Mouse (Mus musculus) neural tube, embryonic 15.5 days (tissue): ENCODE results near the gene Rbfox3. TPM values are rescaled to one million over a fixed set of nuclear protein-coding genes. Genes with fewer than 3 reads are reported as not detected.

ENCODE experiments used
- ATAC-seq: fragments of 200-750 bp; cut with Nextera tagmentation; 2 replicates; pipeline ENCODE4 v1.8.0; 2017; ENCODE audit warnings: mild to moderate bottlenecking, moderate TSS enrichment, moderate library complexity; ENCODE audit not compliant: low FRiP score
- H3K27ac ChIP-seq: fragments of 300-500 bp; sonication (generic); replicated peaks from 2 replicates; pipeline ENCODE4 v1.5.1; 2015; ENCODE audit warnings: mild to moderate bottlenecking, inconsistent platforms
- H3K27me3 ChIP-seq: fragments of 300-500 bp; sonication (generic); replicated peaks from 2 replicates; pipeline ENCODE4 v1.6.1; 2015; ENCODE audit warnings: inconsistent platforms
- H3K36me3 ChIP-seq: fragments of 300-500 bp; sonication (generic); 2 replicates; pipeline ENCODE4 v1.6.1; 2015; ENCODE audit warnings: inconsistent platforms
- H3K4me1 ChIP-seq: fragments of 300-500 bp; sonication (generic); 2 replicates; pipeline ENCODE4 v1.6.1; 2015; ENCODE audit warnings: inconsistent platforms
- H3K4me2 ChIP-seq: fragments of 300-500 bp; sonication (generic); 2 replicates; pipeline ENCODE4 v1.6.1; 2015; ENCODE audit warnings: inconsistent platforms, mild to moderate bottlenecking, moderate library complexity
- H3K4me3 ChIP-seq: fragments of 300-500 bp; sonication (generic); replicated peaks from 2 replicates; pipeline ENCODE4 v1.5.1; 2015; ENCODE audit warnings: mild to moderate bottlenecking, inconsistent platforms
- H3K9ac ChIP-seq: fragments of 300-500 bp; sonication (generic); replicated peaks from 2 replicates; pipeline ENCODE4 v1.6.1; 2015; ENCODE audit warnings: mild to moderate bottlenecking, inconsistent platforms
- H3K9me3 ChIP-seq: fragments of 300-500 bp; sonication (generic); replicated peaks from 2 replicates; pipeline ENCODE4 v1.6.1; 2016; ENCODE audit warnings: inconsistent platforms
- WGBS: fragments of 180-500 bp; shearing (Covaris S2); methylation state at CpG from one replicate; pipeline ENCODE4 v1.1.7; 2015; ENCODE audit warnings: mixed read lengths; 5-methylcytosine and 5-hydroxymethylcytosine counted together
- polyA plus RNA-seq: library from polyadenylated mRNA; unstranded; fragments of >200 nt; fragmentation: Nextera tagmentation; extraction: Ambion mirVana; gene quantifications from 2 replicates; pipeline ENCODE4 v1.2.1, GENCODE M21; 2015

The Rbfox3 gene
- polyA plus RNA-seq, 1 experiment from 2014 or later, result 99.8 TPM

GRCm38 (mm10) chr11:118574418-118574817 lies 337.0 kb downstream of the Rbfox3 start:
- Histone ChIP-seq H3K9me3 (no peaks in the 10 kb centered on the region), H3K9ac (no peak overlapping the region), H3K36me3 (no peaks in the 10 kb centered on the region), H3K4me1 (peaks cover 76% of the 10 kb centered on the region), H3K4me2 (no peak overlapping the region), H3K4me3 (no peak overlapping the region), H3K27ac (peak overlapping the region; percentile 56), H3K27me3 (peaks cover 35% of the 10 kb centered on the region)
- WGBS, result 87% methylated on average over 5 of the region's 5 CpGs
- ATAC-seq, result no peak

GRCm38 (mm10) chr11:118573569-118573968 lies 337.8 kb downstream of the Rbfox3 start:
- 0% methylated on average over 3 of the region's 3 CpGs for WGBS
- Histone ChIP-seq H3K4me1 (peaks cover 80% of the 10 kb centered on the region), H3K9me3 (no peaks in the 10 kb centered on the region), H3K27ac (peak overlapping the region; percentile 56), H3K9ac (no peak overlapping the region), H3K4me3 (no peak overlapping the region), H3K27me3 (peaks cover 43% of the 10 kb centered on the region), H3K4me2 (no peak overlapping the region; the same call in 1 of the 2 replicates), H3K36me3 (no peaks in the 10 kb centered on the region)
- ATAC-seq, result peak; percentile 45; the same call in 1 of the 2 replicates

DNA sequence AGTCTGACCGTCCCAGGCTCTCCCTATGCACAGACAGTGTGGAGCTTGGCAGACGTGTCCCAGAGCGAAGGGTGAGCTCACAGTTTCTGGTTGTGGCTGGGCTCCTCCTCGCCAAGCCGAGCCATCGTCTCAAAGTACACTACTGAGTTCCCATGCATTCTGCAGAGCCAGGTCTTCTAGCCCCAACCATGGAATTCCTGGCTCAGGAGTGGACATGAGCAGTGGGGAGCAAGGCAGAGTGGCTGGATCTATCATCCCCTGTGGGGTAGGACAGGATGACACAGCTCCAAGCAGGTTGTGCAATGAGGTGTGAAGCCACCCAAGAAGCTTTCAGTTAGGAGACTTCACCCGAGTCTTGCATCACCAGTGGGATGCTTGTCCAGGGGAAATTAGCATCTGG lies 338.4 kb downstream of the Rbfox3 start:
- Histone ChIP-seq H3K36me3 (no peaks in the 10 kb centered on the region), H3K4me2 (no peak overlapping the region), H3K27me3 (peaks cover 49% of the 10 kb centered on the region), H3K4me3 (no peak overlapping the region), H3K27ac (no peak overlapping the region), H3K4me1 (peaks cover 81% of the 10 kb centered on the region), H3K9me3 (no peaks in the 10 kb centered on the region), H3K9ac (no peak overlapping the region)
- 76% methylated on average over 7 of the region's 7 CpGs for WGBS
- no peak for ATAC-seq

DNA sequence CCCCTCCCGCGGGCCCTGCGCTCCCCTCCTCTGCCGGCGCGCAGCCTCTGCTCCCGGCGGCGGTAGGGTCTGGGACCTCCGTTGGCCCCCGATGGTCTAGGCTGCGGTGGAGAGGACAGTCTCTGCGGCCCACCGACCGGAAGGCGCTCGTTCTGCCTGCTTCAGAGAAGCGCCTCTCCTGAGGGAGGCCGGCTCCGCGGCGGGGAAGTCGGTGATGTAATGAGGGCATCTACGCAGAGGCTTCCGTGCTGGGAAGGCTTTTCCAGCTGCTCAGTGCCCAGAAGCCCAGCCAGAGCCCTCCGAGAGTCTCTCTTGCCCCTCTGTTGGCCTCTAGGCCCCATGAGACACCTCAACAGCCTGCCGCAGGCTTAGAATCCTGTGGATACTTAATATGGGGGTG lies 341.2 kb downstream of the Rbfox3 start:
- Histone ChIP-seq H3K27me3 (peaks cover 55% of the 10 kb centered on the region), H3K27ac (peak overlapping the region; percentile 79), H3K9ac (peak overlapping the region; percentile 69), H3K9me3 (no peaks in the 10 kb centered on the region), H3K4me3 (peak overlapping the region; percentile 50), H3K4me1 (peaks cover 79% of the 10 kb centered on the region), H3K36me3 (no peaks in the 10 kb centered on the region), H3K4me2 (peak overlapping the region; percentile 93)
- peak; percentile 29; the same call in 1 of the 2 replicates for ATAC-seq
- 2% methylated on average over 27 of the region's 27 CpGs for WGBS

- WGBS, result under 1% methylated on average over 39 of the region's 51 CpGs
- peaks cover 79% of the 10 kb centered on the region for H3K4me1 ChIP-seq
- peak overlapping the region; percentile 93 for H3K4me2 ChIP-seq
- ATAC-seq, result peak; percentile 66
- no peaks in the 10 kb centered on the region for H3K9me3 ChIP-seq
- H3K27me3 ChIP-seq, result peaks cover 55% of the 10 kb centered on the region
- peak overlapping the region; percentile 79 for H3K27ac ChIP-seq
- no peaks in the 10 kb centered on the region for H3K36me3 ChIP-seq
- peak overlapping the region; percentile 69 for H3K9ac ChIP-seq
- H3K4me3 ChIP-seq, result peak overlapping the region; percentile 50
These were observed 341.8 kb downstream of the Rbfox3 start for GRCm38 (mm10) chr11:118569571-118570062.

- Histone ChIP-seq H3K9ac (no peak overlapping the region), H3K4me2 (no peak overlapping the region), H3K4me1 (peaks cover 41% of the 10 kb centered on the region), H3K27me3 (peaks cover 15% of the 10 kb centered on the region), H3K9me3 (no peaks in the 10 kb centered on the region), H3K4me3 (no peak overlapping the region), H3K36me3 (no peaks in the 10 kb centered on the region), H3K27ac (no peak overlapping the region)
- WGBS, result 90% methylated on average over 5 of the region's 5 CpGs
- ATAC-seq, result no peak
These were observed 347.5 kb downstream of the Rbfox3 start for GRCm38 (mm10) chr11:118563877-118564276.

DNA sequence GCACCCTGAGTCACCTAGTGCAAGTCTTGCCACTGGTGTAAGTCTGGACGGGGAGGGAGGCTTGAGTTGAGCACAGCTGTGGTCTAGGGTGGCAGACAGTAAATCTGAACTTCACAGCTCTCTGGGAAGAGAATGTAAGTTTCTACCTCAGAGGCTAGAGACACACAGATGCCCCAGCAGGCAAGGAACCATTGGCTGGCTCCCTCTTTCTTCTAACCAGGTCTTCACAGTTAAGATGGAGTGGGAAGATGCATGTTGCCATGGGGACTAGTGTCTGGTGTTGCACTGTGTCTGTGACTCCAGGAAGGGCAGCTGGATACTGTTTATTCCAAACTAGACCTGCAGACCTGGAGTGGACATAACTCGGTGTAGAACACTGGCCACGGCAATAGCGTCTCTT lies 348.6 kb downstream of the Rbfox3 start:
- Histone ChIP-seq H3K36me3 (no peaks in the 10 kb centered on the region), H3K4me3 (no peak overlapping the region), H3K9me3 (no peaks in the 10 kb centered on the region), H3K4me1 (peaks cover 30% of the 10 kb centered on the region), H3K27ac (no peak overlapping the region), H3K9ac (no peak overlapping the region), H3K27me3 (peaks cover 5% of the 10 kb centered on the region; the same call in 1 of the 2 replicates), H3K4me2 (no peak overlapping the region)
- whole genome bisulfite sequencing, result 82% methylated on average over 4 of the region's 4 CpGs
- ATAC-seq, result no peak

GRCm38 (mm10) chr11:118558193-118558592 lies 353.2 kb downstream of the Rbfox3 start:
- 66% methylated on average over 8 of the region's 8 CpGs for WGBS
- no peak overlapping the region for H3K27ac ChIP-seq
- peaks cover 29% of the 10 kb centered on the region for H3K4me1 ChIP-seq
- no peaks in the 10 kb centered on the region for H3K9me3 ChIP-seq
- no peak overlapping the region for H3K9ac ChIP-seq
- no peak overlapping the region for H3K4me3 ChIP-seq
- no peaks in the 10 kb centered on the region for H3K36me3 ChIP-seq
- ATAC-seq, result no peak
- H3K27me3 ChIP-seq, result no peaks in the 10 kb centered on the region
- no peak overlapping the region for H3K4me2 ChIP-seq

DNA sequence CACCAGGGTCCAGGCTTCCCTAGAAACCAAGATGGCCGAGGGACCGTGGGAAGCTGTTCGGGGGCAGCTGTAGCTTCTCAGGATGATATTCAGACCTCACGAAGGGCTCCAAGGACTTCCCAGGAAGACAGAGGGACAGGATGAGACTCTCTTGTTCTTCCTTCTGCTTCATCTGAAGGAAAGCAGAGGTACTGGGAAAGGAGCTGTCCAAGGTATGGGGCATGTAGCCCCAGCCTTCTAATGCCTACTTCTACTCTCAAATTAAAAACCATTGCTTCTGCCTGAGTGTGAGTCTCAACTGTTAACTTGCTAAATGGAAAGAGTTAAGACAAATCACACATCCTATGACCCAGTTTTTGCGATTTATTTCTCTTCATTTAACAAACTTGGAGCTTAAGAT lies 355.8 kb downstream of the Rbfox3 start:
- no peak overlapping the region for H3K4me2 ChIP-seq
- no peak overlapping the region for H3K4me3 ChIP-seq
- WGBS, result 67% methylated on average over 5 of the region's 5 CpGs
- peaks cover 52% of the 10 kb centered on the region for H3K4me1 ChIP-seq
- H3K9ac ChIP-seq, result no peak overlapping the region
- no peak overlapping the region for H3K27ac ChIP-seq
- H3K36me3 ChIP-seq, result no peaks in the 10 kb centered on the region
- no peak for ATAC-seq
- H3K27me3 ChIP-seq, result no peaks in the 10 kb centered on the region
- no peaks in the 10 kb centered on the region for H3K9me3 ChIP-seq

DNA sequence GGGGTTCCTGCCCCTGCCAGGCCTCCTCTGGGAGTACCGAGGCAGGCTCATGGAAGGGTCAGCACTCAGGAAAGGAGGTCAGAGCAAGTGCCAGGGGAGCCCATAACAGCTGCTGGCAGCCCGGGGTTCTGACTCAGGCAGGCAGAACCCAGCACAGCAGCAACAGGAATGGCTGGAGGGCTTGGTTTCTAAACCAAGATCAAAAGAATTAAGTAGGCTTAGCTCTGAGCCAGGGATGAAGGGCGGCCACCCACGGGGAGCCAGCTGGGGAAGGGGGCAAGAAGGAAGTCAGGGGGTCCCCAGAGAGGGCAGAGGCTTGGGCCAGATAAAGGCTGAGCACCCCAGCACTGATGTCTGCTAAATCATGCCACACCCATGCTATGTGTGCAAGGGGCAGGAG lies 356.9 kb downstream of the Rbfox3 start:
- H3K27me3 ChIP-seq, result no peaks in the 10 kb centered on the region
- no peak overlapping the region for H3K9ac ChIP-seq
- H3K4me2 ChIP-seq, result no peak overlapping the region
- no peak overlapping the region for H3K4me3 ChIP-seq
- 21% methylated on average over 4 of the region's 4 CpGs for WGBS
- H3K9me3 ChIP-seq, result no peaks in the 10 kb centered on the region
- no peaks in the 10 kb centered on the region for H3K36me3 ChIP-seq
- H3K27ac ChIP-seq, result peak overlapping the region; percentile 23; the same call in 1 of the 2 replicates
- no peak for ATAC-seq
- peaks cover 63% of the 10 kb centered on the region for H3K4me1 ChIP-seq

- Histone ChIP-seq H3K36me3 (no peaks in the 10 kb centered on the region), H3K4me1 (peaks cover 64% of the 10 kb centered on the region), H3K27me3 (no peaks in the 10 kb centered on the region), H3K4me2 (no peak overlapping the region), H3K9me3 (no peaks in the 10 kb centered on the region), H3K4me3 (no peak overlapping the region), H3K27ac (0 out of 2 replicates have a peak overlapping the region, but pooled peaks have one; percentile 23), H3K9ac (no peak overlapping the region)
- ATAC-seq, result no peak
- 23% methylated on average over 4 of the region's 4 CpGs for WGBS
These were observed 357.5 kb downstream of the Rbfox3 start for GRCm38 (mm10) chr11:118553926-118554325.

GRCm38 (mm10) chr11:118553001-118553400 lies 358.4 kb downstream of the Rbfox3 start:
- Histone ChIP-seq H3K27ac (0 out of 2 replicates have a peak overlapping the region, but pooled peaks have one; percentile 38), H3K9me3 (no peaks in the 10 kb centered on the region), H3K9ac (no peak overlapping the region), H3K4me2 (no peak overlapping the region), H3K4me3 (no peak overlapping the region), H3K4me1 (peaks cover 66% of the 10 kb centered on the region), H3K27me3 (no peaks in the 10 kb centered on the region), H3K36me3 (no peaks in the 10 kb centered on the region)
- WGBS, result 48% methylated on average over 6 of the region's 6 CpGs
- no peak for ATAC-seq
